Mouse (Mus musculus) E14TG2a.4 (cell line): ENCODE results near the gene Farp1.

Source experiments
- CTCF ChIP-seq: conservative IDR thresholded peaks from 2 replicates; pipeline ENCODE4 v1.5.1; 2014; ENCODE audit warnings: low read length
- NANOG ChIP-seq: IDR thresholded peaks from 2 replicates; pipeline ENCODE4 v1.6.1; 2014; ENCODE audit warnings: borderline replicate concordance, low read length, mixed read lengths

DNA sequence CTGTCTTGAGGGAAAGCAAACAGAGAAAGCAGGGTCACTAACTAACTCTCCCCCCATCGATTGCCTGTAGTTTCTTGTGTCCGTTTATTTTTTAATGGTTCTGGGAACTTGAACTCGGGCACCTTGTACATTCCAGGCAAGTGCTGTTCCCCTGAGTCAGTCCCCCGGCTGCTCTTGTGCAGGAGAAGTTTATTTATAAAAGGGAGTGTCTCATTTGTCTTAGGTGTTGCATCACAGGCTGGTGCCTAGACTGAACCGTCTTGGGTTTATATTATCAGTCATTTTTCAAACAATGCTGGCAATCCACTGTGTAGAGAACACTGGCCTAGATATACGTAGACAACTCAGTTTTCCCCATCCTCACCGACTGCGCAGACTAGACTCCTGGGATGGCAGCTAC, 204.4 kb downstream of the Farp1 start:
- TF ChIP-seq CTCF (no peak), NANOG (no peak)
